Mouse (Mus musculus): ENCODE data around the gene Nudt14. TPM values are rescaled to one million over a fixed set of nuclear protein-coding genes. Genes with fewer than 3 reads are reported as not detected.

Nudt14 gene
- 53.2 and 59.4 TPM in 2 replicates for polyA plus RNA-seq (2014; fragmentation: Nextera tagmentation; extraction: Ambion mirVana)

DNA sequence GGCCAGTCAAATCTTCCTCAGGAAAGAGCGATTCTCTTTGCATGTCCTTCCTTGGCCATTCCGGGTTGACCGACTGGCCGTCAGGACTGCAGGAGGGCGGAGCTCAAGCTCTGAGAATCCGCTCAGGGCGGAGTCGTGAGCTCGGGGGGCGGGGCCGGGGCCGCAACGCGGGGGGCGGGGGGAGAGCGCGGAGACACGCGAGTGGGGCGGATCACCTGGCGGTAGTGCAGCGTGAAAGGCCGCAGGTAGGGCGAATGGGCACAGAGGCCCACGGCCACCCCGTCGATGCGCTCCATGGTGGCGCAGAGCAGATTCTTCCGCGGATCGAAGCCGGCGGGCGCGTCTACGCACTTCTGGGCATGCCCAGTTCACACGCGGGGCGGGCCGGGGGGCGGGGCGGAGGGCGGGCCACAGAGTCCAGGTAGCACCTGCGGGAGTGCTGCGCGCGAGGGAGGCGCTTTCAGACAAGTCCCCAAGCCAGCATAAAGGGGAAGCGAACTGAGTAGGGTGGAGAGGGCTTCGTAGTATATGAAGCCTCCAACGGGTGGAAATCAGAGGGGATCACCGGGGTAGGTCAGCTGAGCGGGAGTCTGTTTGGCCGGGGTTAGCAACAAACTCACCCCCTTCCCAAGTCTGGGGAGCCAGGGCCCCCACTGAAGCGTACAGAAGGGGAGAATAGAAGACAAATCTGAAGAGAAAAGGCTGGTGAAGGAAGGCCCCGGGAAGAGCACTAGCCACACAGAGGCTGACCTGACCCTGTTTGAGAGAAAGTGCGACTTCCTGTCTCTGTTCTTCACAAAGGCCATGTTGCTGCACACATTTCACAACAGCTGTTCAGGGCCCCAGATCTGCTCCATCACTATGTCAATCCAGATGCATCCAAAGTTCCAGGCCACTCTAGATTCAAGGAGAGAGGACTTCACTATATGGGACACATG lies at the start of gene Nudt14:
Gene Nudt14 (minus strand): TSS at position 349 of the 938 bp plus-strand sequence.
- no peaks in the 10 kb centered on the region for H3K36me3 ChIP-seq (ENCODE audit: control insufficient read depth, insufficient read depth, low read length)
- peaks cover 9% of the 10 kb centered on the region for H3K4me1 ChIP-seq (ENCODE audit: control insufficient read depth, insufficient read depth, low read length)
- ATAC-seq (ENCODE audit: low FRiP score, low TSS enrichment) (peak; percentile 79), DNase-seq (peak; percentile 85)
- no peaks in the 10 kb centered on the region for H3K9me3 ChIP-seq (ENCODE audit: control insufficient read depth, low read length)
- 2% methylated on average over 58 of the region's 58 CpGs for WGBS
- peak within 1 kb of the TSS; percentile 68 for H3K9ac ChIP-seq (replicated peaks; ENCODE audit: low read length)
- no peaks in the 10 kb centered on the region for H3K27me3 ChIP-seq (ENCODE audit: control insufficient read depth, insufficient read depth, low read length)
- H3K4me3 ChIP-seq (replicated peaks; ENCODE audit: low read depth, low read length): peak within 1 kb of the TSS; percentile 62
- peak within 1 kb of the TSS; percentile 67 for H3K4me2 ChIP-seq (ENCODE audit: low read length)
- H3K27ac ChIP-seq (replicated peaks; ENCODE audit: low read depth, low read length): peak within 1 kb of the TSS; percentile 74

DNA sequence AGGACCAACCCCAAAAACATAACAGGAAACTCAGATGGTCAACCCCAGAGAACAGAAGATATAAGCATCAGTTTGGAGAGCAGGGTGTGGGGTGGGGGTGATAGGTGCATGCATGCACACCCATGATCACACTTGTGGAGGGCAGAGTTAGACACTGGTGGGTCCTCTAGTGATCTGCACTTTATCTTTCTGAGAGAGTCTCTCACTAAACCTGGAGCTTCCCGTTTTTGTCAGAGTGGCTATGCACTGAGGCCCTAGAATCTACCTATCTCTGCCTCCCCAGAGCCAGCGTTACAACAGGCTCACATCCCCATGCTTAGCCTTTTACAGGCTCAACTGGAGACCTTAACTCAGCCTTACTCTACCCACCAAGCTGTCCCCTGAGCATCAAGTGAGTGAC lies 49.5 kb upstream of the Nudt14 start:
- 84% methylated on average over 2 of the region's 2 CpGs for WGBS
- Histone ChIP-seq H3K4me2 (ENCODE audit: low read length) (no peak overlapping the region), H3K9ac (replicated peaks; ENCODE audit: low read length) (no peak overlapping the region), H3K36me3 (ENCODE audit: control insufficient read depth, insufficient read depth, low read length) (peaks cover 39% of the 10 kb centered on the region), H3K27me3 (ENCODE audit: control insufficient read depth, insufficient read depth, low read length) (no peaks in the 10 kb centered on the region), H3K9me3 (ENCODE audit: control insufficient read depth, low read length) (no peaks in the 10 kb centered on the region), H3K4me3 (replicated peaks; ENCODE audit: low read depth, low read length) (no peak overlapping the region), H3K4me1 (ENCODE audit: control insufficient read depth, insufficient read depth, low read length) (no peaks in the 10 kb centered on the region), H3K27ac (replicated peaks; ENCODE audit: low read depth, low read length) (no peak overlapping the region)
- ATAC-seq (ENCODE audit: low FRiP score, low TSS enrichment) (no peak), DNase-seq (no peak)

DNA sequence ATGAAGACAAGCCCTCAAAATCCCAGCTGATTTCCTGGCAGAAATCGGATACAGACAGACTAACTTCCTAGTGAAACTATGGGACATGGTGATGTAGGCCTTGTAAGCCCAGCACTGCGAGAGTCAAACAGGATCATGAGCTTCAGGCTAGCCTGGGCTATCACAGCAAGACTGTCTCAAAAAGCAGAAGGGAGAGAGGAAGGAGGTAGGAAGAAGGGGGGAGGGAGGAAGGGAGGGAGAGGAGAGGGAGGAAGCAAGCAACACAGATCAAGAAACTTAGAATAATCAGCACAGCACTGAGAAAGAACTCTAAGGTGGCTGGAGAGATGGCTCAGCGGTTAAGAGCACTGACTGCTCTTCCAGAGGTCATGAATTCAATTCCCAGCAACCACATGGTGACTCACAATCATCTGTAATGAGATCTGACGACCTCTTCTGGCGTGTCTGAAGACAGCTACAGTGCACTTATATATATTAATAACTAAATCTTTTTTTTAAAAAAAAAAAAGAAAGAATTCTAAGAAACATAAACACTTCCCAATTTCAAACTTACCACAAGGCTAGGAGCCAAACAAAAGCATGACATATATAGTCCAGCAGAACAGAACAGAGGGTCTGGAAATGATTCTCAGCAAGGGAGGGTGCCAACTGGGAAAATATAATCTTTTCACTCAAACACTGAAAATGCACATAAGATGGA lies 48.9 kb upstream of the Nudt14 start:
- peaks cover 45% of the 10 kb centered on the region for H3K36me3 ChIP-seq (ENCODE audit: control insufficient read depth, insufficient read depth, low read length)
- no peak overlapping the region for H3K4me3 ChIP-seq (replicated peaks; ENCODE audit: low read depth, low read length)
- 87% methylated on average over 5 of the region's 5 CpGs for WGBS
- H3K27me3 ChIP-seq (ENCODE audit: control insufficient read depth, insufficient read depth, low read length): no peaks in the 10 kb centered on the region
- no peaks in the 10 kb centered on the region for H3K9me3 ChIP-seq (ENCODE audit: control insufficient read depth, low read length)
- no peak overlapping the region for H3K27ac ChIP-seq (replicated peaks; ENCODE audit: low read depth, low read length)
- ATAC-seq (ENCODE audit: low FRiP score, low TSS enrichment) (no peak), DNase-seq (no peak)
- no peak overlapping the region for H3K4me2 ChIP-seq (ENCODE audit: low read length)
- no peaks in the 10 kb centered on the region for H3K4me1 ChIP-seq (ENCODE audit: control insufficient read depth, insufficient read depth, low read length)
- no peak overlapping the region for H3K9ac ChIP-seq (replicated peaks; ENCODE audit: low read length)

DNA sequence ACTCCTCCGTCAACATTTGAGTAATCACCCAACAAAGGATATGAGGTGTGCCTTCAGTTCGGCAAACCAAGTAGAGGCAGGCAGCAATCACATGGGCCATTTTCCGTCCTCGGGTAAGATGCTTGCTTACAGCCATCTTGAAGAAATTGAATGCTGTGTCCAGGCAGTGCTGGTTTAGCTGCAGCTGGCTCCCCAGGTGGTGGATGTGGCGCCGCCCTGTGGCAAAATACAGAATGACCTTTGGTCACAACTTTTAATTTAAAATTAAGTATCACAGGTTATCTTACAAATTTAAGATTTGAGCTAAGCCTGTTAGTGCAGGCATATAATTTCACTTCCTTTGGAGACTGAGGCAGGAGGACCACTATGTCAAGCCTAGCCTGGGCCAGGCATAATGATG lies 46.0 kb upstream of the Nudt14 start:
- peak; percentile 19 for DNase-seq
- Histone ChIP-seq H3K9me3 (ENCODE audit: control insufficient read depth, low read length) (no peaks in the 10 kb centered on the region), H3K4me3 (replicated peaks; ENCODE audit: low read depth, low read length) (no peak overlapping the region), H3K27me3 (ENCODE audit: control insufficient read depth, insufficient read depth, low read length) (no peaks in the 10 kb centered on the region), H3K27ac (replicated peaks; ENCODE audit: low read depth, low read length) (no peak overlapping the region), H3K9ac (replicated peaks; ENCODE audit: low read length) (no peak overlapping the region), H3K4me2 (ENCODE audit: low read length) (no peak overlapping the region), H3K36me3 (ENCODE audit: control insufficient read depth, insufficient read depth, low read length) (peaks cover 68% of the 10 kb centered on the region), H3K4me1 (ENCODE audit: control insufficient read depth, insufficient read depth, low read length) (no peaks in the 10 kb centered on the region)
- 69% methylated on average over 6 of the region's 6 CpGs for WGBS
- no peak for ATAC-seq (ENCODE audit: low FRiP score, low TSS enrichment)

DNA sequence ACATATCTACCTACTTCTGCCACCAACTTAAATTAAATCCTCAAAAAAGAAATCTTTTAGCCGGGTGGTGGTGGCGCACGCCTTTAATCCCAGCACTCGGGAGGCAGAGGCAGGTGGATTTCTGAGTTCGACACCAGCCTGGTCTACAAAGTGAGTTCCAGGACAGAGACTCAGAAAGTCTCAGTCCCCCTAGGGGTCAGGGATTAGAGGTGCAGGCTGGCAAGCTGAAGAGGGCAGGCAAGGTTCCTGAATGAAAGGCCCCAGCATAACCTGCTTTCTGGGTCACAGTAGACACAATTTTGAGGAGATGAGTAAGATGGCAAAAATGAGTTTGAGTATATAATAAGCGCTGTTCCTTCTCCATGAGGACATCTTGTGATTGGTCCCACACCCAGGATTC lies 43.4 kb upstream of the Nudt14 start:
- Histone ChIP-seq H3K4me3 (replicated peaks; ENCODE audit: low read depth, low read length) (no peak overlapping the region), H3K4me2 (ENCODE audit: low read length) (no peak overlapping the region), H3K36me3 (ENCODE audit: control insufficient read depth, insufficient read depth, low read length) (peaks cover 75% of the 10 kb centered on the region), H3K27me3 (ENCODE audit: control insufficient read depth, insufficient read depth, low read length) (no peaks in the 10 kb centered on the region), H3K4me1 (ENCODE audit: control insufficient read depth, insufficient read depth, low read length) (no peaks in the 10 kb centered on the region), H3K9ac (replicated peaks; ENCODE audit: low read length) (no peak overlapping the region), H3K27ac (replicated peaks; ENCODE audit: low read depth, low read length) (no peak overlapping the region), H3K9me3 (ENCODE audit: control insufficient read depth, low read length) (no peaks in the 10 kb centered on the region)
- 92% methylated on average over 6 of the region's 6 CpGs for WGBS
- ATAC-seq (ENCODE audit: low FRiP score, low TSS enrichment): no peak
- no peak for DNase-seq

DNA sequence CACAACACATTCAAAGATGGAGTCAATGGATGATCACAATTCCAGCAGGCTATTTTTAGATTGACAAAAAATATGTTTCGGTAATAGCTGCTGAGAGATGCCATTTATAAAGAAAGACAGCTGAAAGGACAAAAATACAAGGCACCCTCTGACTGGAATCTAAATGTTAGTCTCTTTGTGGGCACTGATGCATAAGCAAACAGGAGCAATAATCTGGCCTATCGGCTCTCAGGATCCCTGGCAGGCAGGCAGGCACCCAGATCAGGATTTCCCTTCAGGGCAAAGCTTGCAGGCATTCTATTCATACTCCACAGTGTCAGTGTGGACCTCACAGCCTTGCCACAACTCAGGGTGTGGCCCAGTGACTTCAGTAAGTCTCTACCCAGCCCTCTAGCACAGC lies 40.1 kb upstream of the Nudt14 start:
- Histone ChIP-seq H3K4me1 (ENCODE audit: control insufficient read depth, insufficient read depth, low read length) (peaks cover 5% of the 10 kb centered on the region), H3K9me3 (ENCODE audit: control insufficient read depth, low read length) (no peaks in the 10 kb centered on the region), H3K36me3 (ENCODE audit: control insufficient read depth, insufficient read depth, low read length) (peaks cover 92% of the 10 kb centered on the region), H3K4me2 (ENCODE audit: low read length) (no peak overlapping the region), H3K4me3 (replicated peaks; ENCODE audit: low read depth, low read length) (no peak overlapping the region), H3K27me3 (ENCODE audit: control insufficient read depth, insufficient read depth, low read length) (no peaks in the 10 kb centered on the region), H3K9ac (replicated peaks; ENCODE audit: low read length) (no peak overlapping the region), H3K27ac (replicated peaks; ENCODE audit: low read depth, low read length) (no peak overlapping the region)
- ATAC-seq (ENCODE audit: low FRiP score, low TSS enrichment) (no peak), DNase-seq (no peak)
- WGBS: 64% methylated on average over 2 of the region's 2 CpGs

DNA sequence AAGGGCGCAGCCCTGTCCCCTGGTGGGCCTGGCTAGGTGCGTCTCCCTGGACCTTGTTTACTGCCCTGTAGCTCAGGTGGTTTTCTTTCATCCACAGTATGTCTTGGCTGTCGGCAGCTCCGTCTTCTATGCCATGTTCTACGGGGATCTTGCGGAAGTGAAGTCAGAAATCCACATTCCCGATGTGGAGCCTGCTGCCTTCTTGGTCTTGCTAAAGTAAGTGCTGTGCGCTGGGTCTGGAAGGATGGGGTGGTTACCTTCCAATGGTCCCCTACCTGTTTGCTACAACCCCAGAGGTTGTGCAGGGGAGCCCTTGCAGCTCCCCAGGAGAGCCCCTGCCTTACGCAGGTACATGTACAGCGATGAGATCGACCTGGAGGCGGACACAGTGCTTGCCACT lies 35.2 kb upstream of the Nudt14 start:
- H3K9ac ChIP-seq (replicated peaks; ENCODE audit: low read length): peak overlapping the region; percentile 86
- H3K4me2 ChIP-seq (ENCODE audit: low read length): peak overlapping the region; percentile 74
- peaks cover 74% of the 10 kb centered on the region for H3K36me3 ChIP-seq (ENCODE audit: control insufficient read depth, insufficient read depth, low read length)
- ATAC-seq (ENCODE audit: low FRiP score, low TSS enrichment) (no peak), DNase-seq (peak; percentile 39)
- H3K9me3 ChIP-seq (ENCODE audit: control insufficient read depth, low read length): no peaks in the 10 kb centered on the region
- H3K27ac ChIP-seq (replicated peaks; ENCODE audit: low read depth, low read length): peak overlapping the region; percentile 94
- H3K4me1 ChIP-seq (ENCODE audit: control insufficient read depth, insufficient read depth, low read length): peaks cover 11% of the 10 kb centered on the region
- 45% methylated on average over 12 of the region's 12 CpGs for whole genome bisulfite sequencing
- peak overlapping the region; percentile 67 for H3K4me3 ChIP-seq (replicated peaks; ENCODE audit: low read depth, low read length)
- no peaks in the 10 kb centered on the region for H3K27me3 ChIP-seq (ENCODE audit: control insufficient read depth, insufficient read depth, low read length)

DNA sequence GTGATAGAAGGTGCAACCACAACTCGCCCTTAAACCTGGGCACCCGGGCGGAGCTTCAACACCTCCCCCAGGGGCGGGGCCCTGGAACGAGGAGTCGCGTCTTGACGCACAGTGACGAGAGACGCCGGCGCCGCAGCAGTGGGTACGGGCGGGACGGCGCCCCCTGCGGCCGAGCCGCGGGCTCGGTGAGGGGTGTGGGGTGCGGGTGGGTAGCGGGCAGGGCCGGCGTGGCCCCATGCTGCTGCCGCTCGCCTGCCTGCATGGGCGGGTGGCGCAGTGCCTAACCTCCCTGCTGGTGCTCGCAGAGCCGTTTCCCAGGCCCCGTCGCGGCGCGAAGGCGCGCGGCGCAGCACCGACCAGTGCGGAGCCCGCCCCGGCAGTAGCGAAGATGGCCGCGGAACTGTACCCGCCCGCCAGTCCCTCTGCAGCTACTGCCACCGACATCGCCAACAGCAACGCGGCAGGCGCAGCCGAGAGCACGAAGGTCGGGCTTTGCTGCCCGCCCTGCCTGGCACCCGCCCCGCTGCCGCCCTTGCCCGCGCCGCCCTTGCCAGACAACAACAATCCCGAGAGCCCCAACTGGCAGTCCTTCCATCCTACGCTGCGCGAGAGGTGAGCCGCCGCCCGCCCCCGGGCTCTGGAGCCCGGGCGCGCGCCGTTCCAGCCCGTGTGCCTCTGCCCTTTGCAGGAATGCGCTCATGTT lies 34.6 kb upstream of the Nudt14 start, which contains the start of gene Btbd6:
Gene Btbd6 (plus strand): TSS at position 112 of the 703 bp plus-strand sequence.
- H3K36me3 ChIP-seq (ENCODE audit: control insufficient read depth, insufficient read depth, low read length): peaks cover 74% of the 10 kb centered on the region
- H3K4me1 ChIP-seq (ENCODE audit: control insufficient read depth, insufficient read depth, low read length): peaks cover 11% of the 10 kb centered on the region
- WGBS: under 1% methylated on average over 70 of the region's 80 CpGs
- H3K4me2 ChIP-seq (ENCODE audit: low read length): peak within 1 kb of the TSS; percentile 74
- ATAC-seq (ENCODE audit: low FRiP score, low TSS enrichment): peak; percentile 94
- DNase-seq: peak; percentile 95
- no peaks in the 10 kb centered on the region for H3K9me3 ChIP-seq (ENCODE audit: control insufficient read depth, low read length)
- H3K27ac ChIP-seq (replicated peaks; ENCODE audit: low read depth, low read length): peak within 1 kb of the TSS; percentile 94
- H3K27me3 ChIP-seq (ENCODE audit: control insufficient read depth, insufficient read depth, low read length): no peaks in the 10 kb centered on the region
- peak within 1 kb of the TSS; percentile 67 for H3K4me3 ChIP-seq (replicated peaks; ENCODE audit: low read depth, low read length)
- H3K9ac ChIP-seq (replicated peaks; ENCODE audit: low read length): peak within 1 kb of the TSS; percentile 86

Measured in midbrain, embryonic 14.5 days (tissue).